Mouse (Mus musculus): ENCODE data around the gene Gm26920.

Gene Gm26920

DNA sequence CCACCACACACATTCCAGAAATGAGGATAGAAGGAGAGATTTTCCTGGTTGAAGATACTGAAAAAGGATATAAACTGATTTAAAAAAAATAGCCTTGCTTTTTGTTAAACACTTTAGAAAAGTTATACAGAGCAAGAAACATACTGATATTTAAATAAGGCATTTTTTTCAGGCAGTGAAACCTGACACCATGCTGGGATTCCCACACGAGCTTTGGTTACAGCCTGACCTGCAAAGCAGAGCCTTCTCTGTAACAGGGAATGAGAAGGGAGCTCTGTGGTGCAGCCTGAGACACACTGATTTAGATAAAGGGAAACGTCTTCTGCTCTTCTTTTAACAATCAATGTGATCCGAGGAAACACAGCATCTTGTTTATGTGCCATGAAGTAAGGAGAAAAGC is 36.6 kb downstream of the Gm26920 start:
- DNase-seq (ENCODE audit: low spot score): no peak

GRCm38 (mm10) chr7:30050882-30051548 is 39.2 kb downstream of the Gm26920 start, which contains the start of gene Zfp14:
Gene Zfp14, minus strand, starts transcription at chr7:30051380.
- DNase-seq (ENCODE audit: low spot score): peak; percentile 92

GRCm38 (mm10) chr7:30048126-30048525 is 42.1 kb downstream of the Gm26920 start:
- no peak for DNase-seq (ENCODE audit: low spot score)

DNA sequence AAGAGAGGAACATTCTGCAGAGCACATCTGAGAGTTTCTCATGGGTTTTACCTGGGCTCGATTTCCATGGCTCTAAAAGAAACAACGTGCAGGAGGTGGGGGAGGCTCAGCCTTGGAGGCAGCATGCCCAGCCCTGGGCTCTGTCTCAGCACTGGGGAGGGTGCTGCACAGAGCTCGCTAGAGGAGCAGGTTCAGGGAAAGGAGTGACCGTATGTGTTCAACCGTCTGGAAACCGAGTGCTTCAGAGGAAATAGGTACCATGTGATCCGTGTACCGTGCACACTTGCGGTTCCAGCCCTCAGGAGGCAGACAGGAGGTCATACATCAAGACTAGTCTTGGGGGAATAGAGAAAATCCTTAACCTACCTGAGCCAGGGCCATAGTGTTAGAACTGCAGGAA is 45.9 kb downstream of the Gm26920 start:
- DNase-seq (ENCODE audit: low spot score): no peak

DNA sequence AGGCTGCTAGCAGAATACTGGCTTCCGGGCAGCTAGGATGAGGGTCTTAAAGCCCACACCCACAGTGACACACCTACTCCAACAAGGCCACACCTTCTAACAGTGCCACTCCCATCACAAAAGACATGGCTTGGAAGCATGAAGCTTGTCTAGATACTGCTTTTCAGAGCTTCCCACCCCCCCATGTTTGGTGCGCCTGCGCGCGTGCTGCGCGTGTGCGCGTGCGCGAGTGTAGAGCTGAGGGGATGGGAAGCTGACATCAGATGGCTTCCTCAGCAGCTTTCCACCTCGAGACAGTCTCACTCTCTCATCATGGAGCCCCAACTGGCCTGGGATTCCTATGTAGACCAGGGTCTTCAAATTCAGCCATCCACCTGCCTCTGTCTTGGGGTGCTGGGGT is 55.9 kb downstream of the Gm26920 start:
- no peak for DNase-seq (ENCODE audit: low spot score)

DNA sequence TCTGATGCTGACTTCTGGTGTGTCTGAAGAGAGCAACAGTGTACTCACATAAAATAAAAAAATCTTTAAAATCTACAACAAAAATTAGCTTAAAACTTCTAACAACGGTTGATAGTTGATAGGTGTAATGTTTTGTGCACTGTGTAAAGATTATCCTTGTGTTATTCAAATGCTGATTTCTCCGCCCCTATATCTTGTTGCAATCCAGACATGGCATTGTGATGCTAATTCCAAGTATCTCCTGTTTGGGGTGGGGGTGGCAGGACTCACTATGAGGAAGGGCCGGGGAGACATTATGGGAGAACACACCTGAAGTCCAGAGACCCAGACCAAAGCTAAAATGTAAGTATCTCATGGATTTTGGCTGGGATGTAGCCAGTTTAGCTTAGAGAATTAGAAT is 58.8 kb downstream of the Gm26920 start:
- DNase-seq (ENCODE audit: low spot score): no peak

DNA sequence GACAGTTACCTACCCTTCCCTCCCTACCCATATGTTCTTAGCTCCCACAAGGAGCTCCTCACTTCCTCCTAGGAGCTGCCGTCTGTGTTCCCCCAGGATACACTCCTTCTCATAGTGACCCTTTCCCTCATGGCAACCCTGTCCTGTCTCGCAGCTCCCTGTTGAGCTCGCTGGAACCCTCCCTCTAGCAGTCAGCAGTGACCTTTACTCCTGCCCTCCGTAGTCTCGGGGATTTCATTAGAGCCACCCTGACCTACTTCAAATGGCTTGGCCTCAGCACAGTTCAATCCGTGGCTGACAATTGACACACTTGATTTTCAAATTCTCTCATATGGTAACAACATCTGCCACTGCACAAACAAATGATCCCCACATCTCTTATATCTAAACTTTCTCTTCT is 59.5 kb downstream of the Gm26920 start:
- DNase-seq (ENCODE audit: low spot score): no peak

- DNase-seq (ENCODE audit: low spot score): no peak
These were observed 61.6 kb downstream of the Gm26920 start for GRCm38 (mm10) chr7:30028572-30028971.

DNA sequence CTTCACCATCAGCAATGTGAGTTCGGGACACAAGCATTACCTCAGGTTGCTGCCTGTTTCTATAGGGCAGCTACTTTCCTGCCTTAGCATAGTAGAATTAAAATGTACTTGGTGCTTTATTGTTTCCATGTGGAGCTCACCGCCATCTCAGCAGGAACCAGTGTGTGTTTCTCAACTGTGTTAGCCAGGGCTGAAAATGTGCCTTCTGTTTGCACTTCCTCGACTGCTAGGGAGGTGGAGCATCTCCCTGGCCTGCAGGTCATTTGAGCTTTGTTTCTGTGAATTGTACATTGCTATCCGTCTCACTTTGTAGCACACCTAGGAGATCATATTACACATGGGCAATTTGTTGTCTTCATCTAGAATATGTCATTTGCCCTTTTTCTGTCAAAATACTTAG is 62.9 kb downstream of the Gm26920 start:
- no peak for DNase-seq (ENCODE audit: low spot score)

DNA sequence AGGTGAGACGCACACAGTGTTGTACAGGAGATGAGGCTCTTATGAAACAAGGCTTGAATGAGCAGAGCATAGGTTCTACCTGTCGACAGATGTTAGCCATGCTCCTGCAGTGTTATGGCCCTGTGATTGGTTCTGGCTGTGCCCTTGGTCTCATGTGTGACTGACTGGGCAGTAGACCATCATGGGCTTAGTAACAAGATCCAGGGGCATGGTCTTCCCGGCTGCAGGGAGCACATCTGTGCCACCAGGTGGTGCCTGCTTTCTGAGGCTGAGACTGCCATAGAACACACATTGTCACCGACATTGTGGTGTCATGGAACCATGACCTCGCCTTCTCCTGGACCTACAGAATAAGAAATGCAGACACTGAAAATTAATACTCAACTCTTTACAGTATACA is 64.9 kb downstream of the Gm26920 start:
- no peak for DNase-seq (ENCODE audit: low spot score)

DNA sequence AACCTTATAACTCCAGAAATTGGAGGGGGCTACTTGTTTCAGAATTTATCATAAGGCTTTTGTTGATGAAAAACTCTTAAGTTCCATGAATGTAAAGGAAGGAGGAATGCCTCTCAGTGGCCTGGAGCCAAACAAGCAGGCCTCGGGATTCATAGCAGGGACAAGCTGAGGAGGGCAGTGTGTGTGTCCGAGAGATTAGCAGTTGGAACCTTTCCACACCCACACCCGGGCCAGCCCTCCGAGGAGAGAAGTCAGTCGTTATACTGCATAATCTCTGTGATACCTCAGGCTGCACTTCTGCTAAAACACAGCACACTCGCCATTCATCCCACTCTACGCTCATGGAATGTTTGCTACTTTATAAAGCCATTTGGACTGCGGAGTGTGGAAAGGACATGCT is 66.4 kb downstream of the Gm26920 start:
- DNase-seq (ENCODE audit: low spot score): no peak

DNA sequence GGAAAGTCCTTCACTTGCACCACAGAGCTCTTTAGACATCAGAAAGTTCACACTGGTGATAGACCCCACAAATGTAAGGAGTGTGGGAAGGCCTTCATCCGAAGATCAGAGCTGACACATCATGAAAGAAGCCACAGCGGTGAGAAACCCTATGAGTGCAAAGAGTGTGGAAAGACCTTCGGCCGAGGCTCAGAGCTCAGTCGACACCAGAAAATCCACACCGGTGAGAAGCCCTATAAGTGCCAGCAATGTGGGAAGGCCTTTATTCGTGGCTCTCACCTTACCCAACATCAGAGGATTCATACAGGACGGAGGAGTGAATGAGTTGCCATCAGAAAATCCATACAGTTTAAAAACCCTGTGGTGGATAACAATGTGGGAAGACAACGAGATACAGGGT is 66.9 kb downstream of the Gm26920 start:
- DNase-seq (ENCODE audit: low spot score): no peak

GRCm38 (mm10) chr7:30019543-30019942 is 70.7 kb downstream of the Gm26920 start:
- no peak for DNase-seq (ENCODE audit: low spot score)

- DNase-seq (ENCODE audit: low spot score): no peak
These were observed 73.0 kb downstream of the Gm26920 start for GRCm38 (mm10) chr7:30017226-30017625.

GRCm38 (mm10) chr7:30012956-30013363 is 77.2 kb downstream of the Gm26920 start:
- peak; percentile 35 for DNase-seq (ENCODE audit: low spot score)

- no peak for DNase-seq (ENCODE audit: low spot score)
These were observed 79.5 kb downstream of the Gm26920 start for GRCm38 (mm10) chr7:30010551-30011195.

- peak; percentile 12 for DNase-seq (ENCODE audit: low spot score)
These were observed 80.7 kb downstream of the Gm26920 start for GRCm38 (mm10) chr7:30009321-30010085.

- no peak for DNase-seq (ENCODE audit: low spot score)
These were observed 82.1 kb downstream of the Gm26920 start for GRCm38 (mm10) chr7:30008020-30008690.

DNA sequence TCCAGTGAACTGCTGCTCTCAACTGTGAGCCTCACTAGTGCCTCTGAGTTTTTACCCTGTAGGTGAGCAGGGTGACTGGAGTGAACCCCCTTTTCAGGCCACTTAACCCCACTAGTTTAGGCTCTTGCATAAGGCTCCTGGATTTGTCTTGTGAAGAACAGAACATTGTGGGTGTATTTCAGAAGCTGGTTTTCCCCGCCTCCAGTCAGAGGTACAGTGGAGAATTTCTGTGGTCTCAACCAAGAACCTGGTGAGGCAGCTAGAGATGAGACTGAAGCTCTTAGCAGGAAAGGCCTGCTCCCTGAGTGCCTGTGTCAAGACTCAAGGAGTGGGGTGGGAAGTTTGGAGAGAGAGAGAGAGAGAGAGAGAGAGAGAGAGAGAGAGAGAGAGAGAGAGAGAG is 82.6 kb downstream of the Gm26920 start:
- no peak for DNase-seq (ENCODE audit: low spot score)

All from lung, postnatal 25 days (tissue).